Mouse (Mus musculus) forebrain, embryonic 11.5 days (tissue): Measurements from ENCODE around the gene Psmb6. TPM values are rescaled to one million over a fixed set of nuclear protein-coding genes. Genes with fewer than 3 reads are reported as not detected.
A peak's percentile ranks its signal among the peaks of the same experiment; 100 is the strongest.

Experiments used
- ATAC-seq: fragments of 200-750 bp; cut with Nextera tagmentation; replicated peaks from 2 replicates; pipeline ENCODE4 v1.8.0; 2017; ENCODE audit warnings: moderate TSS enrichment; ENCODE audit not compliant: low FRiP score
- DNase-seq: peaks from one replicate; pipeline ENCODE4 v3.0.0-alpha.2; 2017; ENCODE audit warnings: low spot score
- H3K27ac ChIP-seq: fragments of 300-500 bp; sonication (generic); 2 replicates; pipeline ENCODE4 v1.5.1; 2014; ENCODE audit warnings: low read depth, low read length
- H3K27me3 ChIP-seq: fragments of 300-500 bp; sonication (generic); 2 replicates; pipeline ENCODE4 v1.6.1; 2014; ENCODE audit warnings: mild to moderate bottlenecking, low read length, mixed read lengths; ENCODE audit not compliant: control insufficient read depth, insufficient read depth
- H3K36me3 ChIP-seq: fragments of 300-500 bp; sonication (generic); 2 replicates; pipeline ENCODE4 v1.6.1; 2014; ENCODE audit warnings: mild to moderate bottlenecking, low read length, moderate library complexity, mixed read lengths; ENCODE audit not compliant: control insufficient read depth, insufficient read depth
- H3K4me1 ChIP-seq: fragments of 300-500 bp; sonication (generic); replicated peaks from 2 replicates; pipeline ENCODE4 v1.6.1; 2014; ENCODE audit warnings: low read length, mixed read lengths; ENCODE audit not compliant: control insufficient read depth, insufficient read depth
- H3K4me2 ChIP-seq: fragments of 300-500 bp; sonication (generic); 2 replicates; pipeline ENCODE4 v1.6.1; 2014; ENCODE audit warnings: low read depth, mild to moderate bottlenecking, low read length, moderate library complexity, mixed read lengths; ENCODE audit not compliant: severe bottlenecking
- H3K4me3 ChIP-seq: fragments of 300-500 bp; sonication (generic); 2 replicates; pipeline ENCODE4 v1.5.1; 2014; ENCODE audit warnings: low read depth, low read length
- H3K9ac ChIP-seq: fragments of 300-500 bp; sonication (generic); 2 replicates; pipeline ENCODE4 v1.6.1; 2014; ENCODE audit warnings: low read length
- H3K9me3 ChIP-seq: fragments of 300-500 bp; sonication (generic); 2 replicates; pipeline ENCODE4 v1.6.1; 2016; ENCODE audit warnings: low read length, mixed read lengths; ENCODE audit not compliant: control insufficient read depth
- WGBS: fragments of 180-500 bp; shearing (Covaris S2); extraction: QIAGEN DNeasy Blood & Tissue Kit; methylation state at CpG from one replicate; pipeline ENCODE4 v1.1.7; 2014; 5-methylcytosine and 5-hydroxymethylcytosine counted together
- polyA plus RNA-seq: library from polyadenylated mRNA; unstranded; fragments of >200 nt; fragmentation: Nextera tagmentation; extraction: Ambion mirVana; gene quantifications from 2 replicates; pipeline ENCODE4 v1.2.1, GENCODE M21; 2014

Psmb6 gene
- 812 and 901 TPM in 2 replicates for polyA plus RNA-seq

DNA sequence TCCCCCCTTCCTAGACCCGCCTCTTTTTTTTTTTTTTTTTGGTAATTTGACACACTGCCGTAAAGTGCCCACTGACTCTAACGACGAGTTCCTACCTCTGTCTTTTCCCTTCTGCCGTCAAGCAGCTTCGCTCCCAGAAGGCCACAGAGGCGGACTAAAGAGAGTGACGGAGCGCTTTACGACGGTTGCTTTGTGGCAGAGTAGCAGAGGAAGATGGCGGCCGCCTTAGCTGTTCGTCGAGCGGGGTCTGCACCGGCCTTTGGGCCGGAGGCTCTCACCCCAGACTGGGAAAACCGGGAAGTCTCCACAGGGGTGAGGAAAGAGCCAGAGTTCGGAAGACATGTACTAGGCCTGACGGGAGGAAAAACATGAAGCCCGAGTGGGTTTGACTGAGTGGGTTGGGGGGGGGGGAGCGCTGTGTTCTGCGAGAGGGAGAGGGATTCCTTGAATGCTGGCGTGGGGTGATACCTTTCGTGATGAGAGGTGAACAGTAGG is at the start of gene Psmb6:
Gene Psmb6, plus strand, starts transcription at position 184 of the 495 bp plus-strand sequence.
- under 1% methylated on average over 25 of the region's 26 CpGs for WGBS
- Histone ChIP-seq H3K27ac (no peak within 1 kb of the TSS; the same call in 1 of the 2 replicates), H3K4me1 (peaks cover 9% of the 10 kb centered on the region; the same call in 1 of the 2 replicates)

DNA sequence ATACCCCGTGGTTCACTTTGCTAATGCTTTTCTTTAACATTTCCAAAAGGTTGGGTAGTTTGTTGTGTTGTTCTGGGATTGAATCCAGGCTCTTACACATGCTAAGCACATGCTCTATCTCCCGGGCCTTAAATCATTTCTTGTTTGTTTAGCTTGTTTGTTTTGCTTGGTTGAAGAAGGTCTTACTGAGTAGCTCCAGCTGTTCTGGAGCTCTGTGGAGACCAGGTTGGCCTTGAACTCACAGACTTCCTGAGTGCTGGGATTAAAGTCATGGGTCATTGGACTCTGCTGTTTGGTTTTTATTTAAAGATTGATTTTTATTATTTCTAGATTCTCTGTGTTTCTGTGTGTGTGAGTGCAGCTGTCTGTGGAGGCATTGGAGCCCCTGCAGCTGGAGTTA is 39.7 kb upstream of the Psmb6 start:
- DNase-seq = no peak
- H3K9ac ChIP-seq = no peak overlapping the region
- H3K27ac ChIP-seq = no peak overlapping the region
- ATAC-seq = no peak
- no peaks in the 10 kb centered on the region for H3K27me3 ChIP-seq
- H3K4me2 ChIP-seq = no peak overlapping the region
- no peaks in the 10 kb centered on the region for H3K9me3 ChIP-seq
- no peaks in the 10 kb centered on the region for H3K4me1 ChIP-seq
- no peaks in the 10 kb centered on the region for H3K36me3 ChIP-seq
- H3K4me3 ChIP-seq = no peak overlapping the region
- WGBS = 67% methylated on average over 2 of the region's 2 CpGs

More for the DNA sequence above, at the start of gene Psmb6:
- peak within 1 kb of the TSS; percentile 74 for H3K9ac ChIP-seq
- H3K4me2 ChIP-seq = peak within 1 kb of the TSS; percentile 80
- peaks cover 2% of the 10 kb centered on the region; the same call in 1 of the 2 replicates for H3K27me3 ChIP-seq
- DNase-seq = peak; percentile 92
- H3K36me3 ChIP-seq = peaks cover 10% of the 10 kb centered on the region; the same call in 1 of the 2 replicates
- H3K9me3 ChIP-seq = no peaks in the 10 kb centered on the region
- ATAC-seq = peak; percentile 92
- peak within 1 kb of the TSS; percentile 77 for H3K4me3 ChIP-seq

DNA sequence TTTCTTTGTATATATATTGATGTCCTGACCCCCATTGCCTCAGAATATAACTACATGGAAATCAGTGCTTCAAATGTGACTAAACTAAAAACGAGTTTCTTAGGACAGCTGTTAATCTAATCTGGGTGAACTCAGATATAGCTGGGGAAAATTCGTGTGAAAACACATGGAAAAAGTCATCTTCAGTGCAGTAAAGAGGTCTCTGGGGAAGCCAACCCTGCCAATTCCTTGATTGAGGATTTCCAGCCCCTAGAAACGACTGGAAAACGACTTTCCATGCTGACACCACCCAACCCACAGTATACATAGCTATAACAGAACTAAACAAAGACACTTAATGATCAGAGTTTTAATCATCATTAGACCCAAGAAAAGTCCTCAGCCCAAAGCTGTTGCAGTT is 37.4 kb upstream of the Psmb6 start:
- H3K4me1 ChIP-seq = no peaks in the 10 kb centered on the region
- no peak overlapping the region for H3K4me3 ChIP-seq
- H3K27ac ChIP-seq = no peak overlapping the region
- no peak overlapping the region for H3K9ac ChIP-seq
- DNase-seq (no peak), ATAC-seq (no peak)
- H3K36me3 ChIP-seq = no peaks in the 10 kb centered on the region
- no peak overlapping the region for H3K4me2 ChIP-seq
- H3K27me3 ChIP-seq = no peaks in the 10 kb centered on the region
- WGBS = 62% methylated on average over 4 of the region's 4 CpGs
- H3K9me3 ChIP-seq = no peaks in the 10 kb centered on the region

DNA sequence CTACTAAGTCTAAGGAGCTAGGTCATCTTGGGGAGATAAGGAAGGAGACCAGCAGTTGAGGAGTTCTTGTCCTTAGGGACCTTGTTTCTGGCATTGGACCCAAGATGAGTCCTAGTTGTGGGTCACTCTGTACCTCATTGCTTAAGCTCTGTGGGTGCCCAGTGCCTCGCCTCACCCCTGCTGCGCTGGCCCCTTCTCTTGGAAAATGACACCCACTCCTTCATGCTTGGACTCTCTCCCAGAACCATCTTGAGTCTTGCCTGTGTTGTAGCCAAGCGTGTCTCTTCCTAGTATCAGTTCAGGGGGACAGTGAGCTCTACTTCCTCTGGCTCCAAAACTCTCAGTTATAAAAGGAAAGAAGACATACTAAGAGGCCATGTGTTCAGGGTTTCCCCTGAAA is 36.0 kb upstream of the Psmb6 start:
- Histone ChIP-seq H3K4me3 (no peak overlapping the region), H3K4me1 (no peaks in the 10 kb centered on the region), H3K27ac (no peak overlapping the region), H3K36me3 (no peaks in the 10 kb centered on the region), H3K9ac (no peak overlapping the region), H3K4me2 (no peak overlapping the region), H3K27me3 (no peaks in the 10 kb centered on the region), H3K9me3 (no peaks in the 10 kb centered on the region)
- ATAC-seq (no peak), DNase-seq (no peak)
- WGBS = 86% methylated on average over 3 of the region's 3 CpGs

DNA sequence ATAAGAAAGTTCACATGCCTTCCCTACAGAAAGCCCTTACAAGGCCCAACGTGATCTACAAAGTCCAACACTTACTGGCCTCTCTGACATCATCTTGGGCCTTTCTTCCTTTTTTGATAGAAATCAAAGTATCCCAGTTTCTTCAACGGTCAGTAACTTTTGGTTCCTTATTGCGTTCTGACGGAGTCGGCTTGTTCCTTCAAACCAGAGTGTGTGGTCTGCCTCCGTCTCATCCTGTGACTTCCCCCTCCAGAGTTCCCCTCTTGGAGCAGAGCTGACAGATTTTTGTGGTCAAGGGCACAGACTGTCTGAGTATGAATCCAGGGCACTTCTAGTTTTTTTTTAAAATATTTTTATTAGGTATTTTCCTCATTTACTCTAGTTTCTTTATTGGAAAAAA is 35.5 kb upstream of the Psmb6 start:
- DNase-seq (no peak), ATAC-seq (no peak)
- Histone ChIP-seq H3K9ac (no peak overlapping the region), H3K4me2 (no peak overlapping the region), H3K9me3 (no peaks in the 10 kb centered on the region), H3K36me3 (no peaks in the 10 kb centered on the region), H3K4me3 (no peak overlapping the region), H3K27ac (no peak overlapping the region), H3K27me3 (no peaks in the 10 kb centered on the region), H3K4me1 (no peaks in the 10 kb centered on the region)
- WGBS = 90% methylated on average over 6 of the region's 6 CpGs

DNA sequence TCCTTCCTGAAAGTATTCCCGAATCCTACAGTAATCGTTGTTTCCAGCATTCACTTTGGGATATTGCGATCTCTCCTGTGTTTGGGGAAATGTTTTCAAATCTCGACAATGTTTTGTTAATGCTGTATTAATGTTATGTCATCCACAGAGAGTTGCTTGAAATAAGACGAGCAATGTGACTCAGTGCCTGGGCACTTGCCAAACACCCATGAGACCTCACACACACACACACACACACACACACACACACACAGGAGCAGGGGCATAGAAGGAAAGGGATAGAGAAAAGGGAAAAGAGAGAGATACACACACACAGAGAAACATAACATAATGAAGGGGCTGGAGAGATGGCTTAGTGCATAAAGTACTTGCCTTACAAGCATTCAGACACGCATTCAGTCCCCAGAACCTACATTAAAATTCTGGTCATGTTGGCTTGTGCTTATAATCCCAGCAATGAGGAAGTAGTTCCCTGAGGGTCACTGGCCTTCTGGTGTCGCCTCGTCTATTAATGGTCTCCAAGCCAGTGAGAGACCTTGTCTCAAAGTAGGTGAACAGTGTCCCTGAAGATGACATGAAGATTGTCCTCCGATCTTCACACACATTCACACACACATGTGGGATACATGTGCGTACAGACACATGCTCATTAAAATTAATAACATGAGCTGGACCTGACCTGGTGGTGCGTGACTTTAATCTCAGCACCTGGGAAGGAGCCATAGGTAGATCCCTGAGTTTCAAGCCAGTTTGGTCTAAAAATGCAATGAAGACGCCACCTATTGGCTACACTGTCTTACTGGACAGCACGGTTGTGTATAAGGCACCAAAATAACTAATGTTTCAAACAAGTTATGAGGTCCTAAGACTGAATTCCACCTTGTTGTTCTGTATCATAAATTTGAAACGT is 25.3 kb upstream of the Psmb6 start:
- ATAC-seq (no peak), DNase-seq (no peak)
- Histone ChIP-seq H3K27me3 (no peaks in the 10 kb centered on the region), H3K4me3 (no peak overlapping the region), H3K36me3 (no peaks in the 10 kb centered on the region), H3K4me2 (no peak overlapping the region), H3K9me3 (no peaks in the 10 kb centered on the region), H3K4me1 (no peaks in the 10 kb centered on the region), H3K9ac (no peak overlapping the region), H3K27ac (no peak overlapping the region)
- WGBS = 74% methylated on average over 14 of the region's 14 CpGs

DNA sequence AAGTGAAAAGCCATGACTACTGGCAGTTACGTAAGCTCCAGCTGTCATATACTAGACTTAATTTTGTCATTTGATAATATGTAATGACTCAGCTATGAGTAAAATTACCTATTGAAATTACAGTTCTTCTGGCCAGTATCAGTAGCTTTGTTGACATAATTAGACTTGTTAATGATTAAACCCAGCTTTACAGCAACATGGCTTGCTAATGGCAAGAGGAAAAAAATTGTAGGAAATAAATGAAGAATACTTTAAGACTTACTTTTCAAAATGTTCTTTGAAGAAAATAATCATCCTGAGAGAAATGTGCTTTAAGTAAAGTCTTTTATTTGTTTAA is 24.7 kb upstream of the Psmb6 start:
- H3K4me1 ChIP-seq = no peaks in the 10 kb centered on the region
- DNase-seq (no peak), ATAC-seq (no peak)
- 92% methylated on average over 1 of the region's 1 CpGs for WGBS
- H3K9ac ChIP-seq = no peak overlapping the region
- no peaks in the 10 kb centered on the region for H3K9me3 ChIP-seq
- H3K27ac ChIP-seq = no peak overlapping the region
- no peak overlapping the region for H3K4me2 ChIP-seq
- H3K36me3 ChIP-seq = no peaks in the 10 kb centered on the region
- no peaks in the 10 kb centered on the region for H3K27me3 ChIP-seq
- no peak overlapping the region for H3K4me3 ChIP-seq

DNA sequence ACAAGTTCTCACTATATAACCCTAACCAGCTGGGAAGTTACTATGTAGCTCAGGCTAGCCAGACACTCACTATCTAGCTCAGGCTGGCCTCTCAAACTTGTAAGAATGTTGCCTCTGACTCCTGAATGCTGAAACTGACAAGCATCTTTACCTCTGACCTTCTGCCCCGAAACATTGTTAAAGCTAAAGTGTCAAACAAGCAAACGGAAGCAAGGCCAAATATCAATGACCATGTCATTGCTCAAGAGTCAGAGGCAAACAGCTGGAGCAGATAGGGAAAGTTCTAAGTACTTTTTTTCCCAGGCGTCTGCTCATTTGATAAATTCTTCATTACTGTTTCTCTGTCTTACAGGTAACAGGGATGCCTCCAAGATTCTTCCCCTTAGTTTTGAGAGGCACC is 23.1 kb upstream of the Psmb6 start:
- H3K9me3 ChIP-seq = no peaks in the 10 kb centered on the region
- H3K4me1 ChIP-seq = no peaks in the 10 kb centered on the region
- no peak overlapping the region for H3K4me2 ChIP-seq
- no peaks in the 10 kb centered on the region for H3K36me3 ChIP-seq
- 82% methylated on average over 3 of the region's 3 CpGs for WGBS
- no peak for DNase-seq
- no peak overlapping the region for H3K9ac ChIP-seq
- no peak overlapping the region for H3K27ac ChIP-seq
- H3K27me3 ChIP-seq = no peaks in the 10 kb centered on the region
- ATAC-seq = no peak
- no peak overlapping the region for H3K4me3 ChIP-seq

DNA sequence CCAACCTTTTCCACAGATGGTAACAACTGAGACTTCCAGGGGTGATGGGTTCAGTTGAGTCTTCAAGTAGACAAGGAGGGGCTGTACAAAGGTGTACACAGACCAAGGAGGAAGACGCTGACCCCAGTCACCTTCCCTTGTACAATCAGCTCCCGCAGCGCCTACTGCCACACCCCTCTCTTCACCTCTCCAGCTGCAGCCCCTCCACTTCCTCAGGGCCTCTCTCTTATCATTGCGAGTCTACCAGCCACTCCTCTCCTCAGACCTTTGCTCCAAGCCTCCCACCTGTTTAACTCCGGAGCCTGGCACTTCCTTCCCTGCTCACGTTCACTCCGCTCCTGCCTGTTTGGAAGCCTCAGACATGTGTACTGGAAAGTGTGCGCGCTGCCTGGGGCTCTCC is 20.2 kb upstream of the Psmb6 start, which contains the start of gene Tm4sf5:
Gene Tm4sf5, plus strand, starts transcription at position 275 of the 400 bp plus-strand sequence.
- H3K9me3 ChIP-seq = no peaks in the 10 kb centered on the region
- no peak for DNase-seq
- no peak for ATAC-seq
- no peaks in the 10 kb centered on the region for H3K27me3 ChIP-seq
- no peak within 1 kb of the TSS for H3K4me2 ChIP-seq
- H3K4me3 ChIP-seq = no peak within 1 kb of the TSS
- H3K4me1 ChIP-seq = no peaks in the 10 kb centered on the region
- H3K27ac ChIP-seq = no peak within 1 kb of the TSS
- no peaks in the 10 kb centered on the region for H3K36me3 ChIP-seq
- WGBS = 77% methylated on average over 9 of the region's 9 CpGs
- H3K9ac ChIP-seq = no peak within 1 kb of the TSS
